Mouse (Mus musculus) ES-E14 (cell line): ENCODE measurements at regions not wholly inside any gene's neighbourhood (a gene's known extent, or its start where the extent isn't known, plus 50 kb on each side); places are given as distances from the start of the nearest gene placed in this dataset.

Experiments used
- HCFC1 ChIP-seq: IDR thresholded peaks from 2 replicates; pipeline ENCODE4 v1.6.1; 2012; ENCODE audit warnings: low read length, inconsistent platforms, borderline replicate concordance; ENCODE audit not compliant: insufficient read depth
- MAFK ChIP-seq: IDR thresholded peaks from 2 replicates; pipeline ENCODE4 v1.6.1; 2014; ENCODE audit warnings: mild to moderate bottlenecking, low read depth, low read length, inconsistent platforms; ENCODE audit not compliant: insufficient read depth
- ZNF384 ChIP-seq: IDR thresholded peaks from 2 replicates; pipeline ENCODE4 v1.6.1; 2012; ENCODE audit warnings: low read depth, low read length, inconsistent platforms

GRCm38 (mm10) chr1:154040907-154041306 lies 140.9 kb upstream of the Teddm2 start:
- TF ChIP-seq MAFK: no peak
- no peak for TF ChIP-seq ZNF384
- TF ChIP-seq HCFC1: no peak
